In the genomic region with DNA sequence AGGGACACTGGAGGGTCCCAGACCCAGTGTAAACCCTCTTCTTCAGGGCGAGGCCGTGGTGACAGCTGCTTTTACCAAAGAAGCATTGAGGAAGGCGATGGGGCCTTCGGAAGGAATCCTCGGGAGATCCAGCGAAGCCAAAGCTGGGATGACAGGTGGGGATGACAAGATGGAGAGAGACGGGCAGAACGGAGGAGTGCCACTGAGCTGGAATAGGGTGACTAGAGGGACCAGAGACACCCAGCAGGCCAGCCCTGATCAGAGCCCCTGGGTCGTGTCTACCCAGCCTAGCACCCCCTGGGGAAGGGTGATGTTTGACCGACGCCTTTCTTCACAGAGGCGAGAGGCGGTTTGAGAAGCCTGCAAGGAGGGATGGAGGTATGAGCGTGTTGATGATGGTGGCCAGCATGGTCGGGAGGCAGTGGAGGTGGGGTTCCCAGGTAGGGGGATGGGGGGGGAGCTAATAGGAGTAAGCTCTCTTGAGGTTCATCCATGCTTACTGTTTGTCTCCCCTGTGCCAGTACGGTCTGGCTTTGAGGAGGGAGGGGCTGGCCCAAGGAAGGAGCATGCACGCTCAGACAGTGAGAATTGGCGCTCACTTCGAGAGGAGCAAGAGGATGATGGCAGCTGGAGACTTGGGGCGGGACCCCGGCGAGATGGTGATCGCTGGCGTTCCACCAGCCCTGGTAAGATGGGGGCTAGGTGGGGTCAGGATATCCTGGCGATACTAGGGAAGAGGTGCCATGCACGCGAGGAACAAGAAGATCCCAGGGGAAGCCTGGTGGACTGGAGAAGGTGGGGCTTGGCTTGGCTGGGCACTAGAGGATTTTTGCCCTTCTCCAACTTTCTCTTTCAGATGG, we compare ENCODE assay signal across 30 mouse cellular contexts. TPM values are rescaled to one million over a fixed set of nuclear protein-coding genes. Genes with fewer than 3 reads are reported as not detected.
"Had no signal": no experiment of that assay in that cellular context is flagged by ENCODE, and none has a peak within 500 bp of the region (broad histone marks: within the 10 kb centered on the region; RNA-seq: fewer than 3 reads in every experiment).

No protein-coding gene starts in this region.

- H3K4me1 ChIP-seq: intestine, embryonic 15.5 days had no signal

- H3K4me3 ChIP-seq: intestine, embryonic 15.5 days; layer of hippocampus, adult 2 months; limb, embryonic 15.5 days; megakaryocyte, embryonic 14.5 days; neural tube, embryonic 12.5 days; neural tube, embryonic 15.5 days had no signal

- H3K9ac ChIP-seq: intestine, embryonic 15.5 days; limb, embryonic 15.5 days; liver, embryonic 14.5 days; liver, postnatal 0 days; lung, embryonic 14.5 days; neural tube, embryonic 12.5 days; neural tube, embryonic 15.5 days had no signal

- DNase-seq: kidney, adult 2 months; kidney, postnatal 25 days; layer of hippocampus, adult 9-11 months; liver, postnatal 0 days; lung, embryonic 14.5 days; lung, postnatal 14 days; midbrain, embryonic 14.5 days; retina, postnatal 1 day; right cerebral cortex, postnatal 25 days; spleen, adult 18-20 months; thymus, adult 2 months; thymus, postnatal 14 days had no signal

- H3K27me3 ChIP-seq: intestine, embryonic 15.5 days; limb, embryonic 15.5 days; megakaryocyte, embryonic 14.5 days; neural tube, embryonic 12.5 days; neural tube, embryonic 15.5 days had no signal

- H3K4me2 ChIP-seq: intestine, embryonic 15.5 days; limb, embryonic 15.5 days; liver, embryonic 11.5 days; lung, embryonic 14.5 days; midbrain, embryonic 11.5 days; neural tube, embryonic 12.5 days; neural tube, embryonic 15.5 days had no signal

- H3K27ac ChIP-seq: intestine, embryonic 15.5 days; kidney, postnatal 0 days; layer of hippocampus, adult 2 months; limb, embryonic 15.5 days; liver, embryonic 14.5 days; neural tube, embryonic 12.5 days; neural tube, embryonic 15.5 days had no signal

- H3K9me3 ChIP-seq: intestine, embryonic 15.5 days; limb, embryonic 15.5 days; megakaryocyte, embryonic 14.5 days; neural tube, embryonic 12.5 days; neural tube, embryonic 15.5 days had no signal

- ATAC-seq: intestine, embryonic 15.5 days; liver, postnatal 0 days had no signal

RNA-seq across cellular contexts. Expression of a gene that starts 13.1 kb away (rescaled TPM):
- total RNA-seq: layer of hippocampus, adult 2 months; layer of hippocampus, postnatal 25 days; left cerebral cortex, adult 18-20 months; left cerebral cortex, postnatal 25 days had no signal
- polyA plus RNA-seq: kidney, adult 2 months; kidney, embryonic 14.5 days; kidney, postnatal 0 days; large intestine, adult 2 months; limb, embryonic 15.5 days; midbrain, embryonic 14.5 days; neural tube, embryonic 12.5 days; neural tube, embryonic 15.5 days; stomach, embryonic 16.5 days; thymus, adult 2 months; urinary bladder, adult 2 months had no signal

RNA-seq across cellular contexts. Expression of a gene that starts 33.4 kb away (rescaled TPM):
- polyA plus RNA-seq: kidney, embryonic 14.5 days; kidney, postnatal 0 days; limb, embryonic 11.5 days; liver, embryonic 14.5 days; liver, postnatal 0 days; lung, embryonic 14.5 days; thymus, adult 2 months had no signal
